Mouse (Mus musculus): ENCODE results near the gene Pnliprp1. TPM values are rescaled to one million over a fixed set of nuclear protein-coding genes. Genes with fewer than 3 reads are reported as not detected.

The Pnliprp1 gene
- total and polyA plus RNA-seq, 3 experiments = 0.68 TPM; not detected in 2

GRCm38 (mm10) chr19:58717925-58718324 lies 10.8 kb upstream of the Pnliprp1 start:
- no peaks in the 10 kb centered on the region for H3K4me1 ChIP-seq (ENCODE audit: control insufficient read depth, insufficient read depth, low read length)
- 75% methylated on average over 4 of the region's 4 CpGs for WGBS
- no peaks in the 10 kb centered on the region for H3K36me3 ChIP-seq (ENCODE audit: control insufficient read depth, insufficient read depth, low read length)
- H3K79me2 ChIP-seq (replicated peaks; ENCODE audit: control insufficient read depth, insufficient read depth, low read length) = no peaks in the 10 kb centered on the region
- H3K27me3 ChIP-seq (ENCODE audit: control insufficient read depth, insufficient read depth, low read length) = no peaks in the 10 kb centered on the region
- no peak overlapping the region for H3K9ac ChIP-seq (ENCODE audit: low read depth, low read length)
- no peak overlapping the region for H3K4me3 ChIP-seq
- intact Hi-C loops (cut with DNase I) = no loop called here
- H3K27ac ChIP-seq = no peak overlapping the region
- no peak for TF ChIP-seq POLR2A (IDR thresholded peaks at IDR 0.05; ENCODE audit: insufficient read depth, low read depth, low read length)
- DNase-seq = no peak

- Histone ChIP-seq H3K27me3 (ENCODE audit: control insufficient read depth, insufficient read depth, low read length) (no peaks in the 10 kb centered on the region), H3K4me3 (no peak overlapping the region), H3K27ac (no peak overlapping the region), H3K9ac (ENCODE audit: low read depth, low read length) (no peak overlapping the region), H3K79me2 (replicated peaks; ENCODE audit: control insufficient read depth, insufficient read depth, low read length) (no peaks in the 10 kb centered on the region), H3K4me1 (ENCODE audit: control insufficient read depth, insufficient read depth, low read length) (no peaks in the 10 kb centered on the region), H3K36me3 (ENCODE audit: control insufficient read depth, insufficient read depth, low read length) (no peaks in the 10 kb centered on the region)
- intact Hi-C loops (cut with DNase I) = no loop called here
- no peak for TF ChIP-seq POLR2A (IDR thresholded peaks at IDR 0.05; ENCODE audit: insufficient read depth, low read depth, low read length)
- TF ChIP-seq EP300 (IDR thresholded peaks at IDR 0.05; ENCODE audit: insufficient read depth, low read depth, low read length) = no peak
- TF ChIP-seq CTCF (IDR thresholded peaks at IDR 0.05) = no peak
- no peak for DNase-seq
Observed at GRCm38 (mm10) chr19:58720439-58720838, 8.2 kb upstream of the Pnliprp1 start.

- Histone ChIP-seq H3K79me2 (replicated peaks; ENCODE audit: control insufficient read depth, insufficient read depth, low read length) (no peaks in the 10 kb centered on the region), H3K4me3 (no peak overlapping the region), H3K9ac (ENCODE audit: low read depth, low read length) (no peak overlapping the region), H3K4me1 (ENCODE audit: control insufficient read depth, insufficient read depth, low read length) (peaks cover 1% of the 10 kb centered on the region; the same call in 1 of the 2 replicates), H3K27me3 (ENCODE audit: control insufficient read depth, insufficient read depth, low read length) (no peaks in the 10 kb centered on the region), H3K36me3 (ENCODE audit: control insufficient read depth, insufficient read depth, low read length) (no peaks in the 10 kb centered on the region), H3K27ac (no peak overlapping the region)
- DNase-seq = no peak
- intact Hi-C loops (cut with DNase I) = no loop called here
- TF ChIP-seq CTCF (IDR thresholded peaks at IDR 0.05) = no peak
- no peak for TF ChIP-seq POLR2A (IDR thresholded peaks at IDR 0.05; ENCODE audit: insufficient read depth, low read depth, low read length)
- TF ChIP-seq EP300 (IDR thresholded peaks at IDR 0.05; ENCODE audit: insufficient read depth, low read depth, low read length) = no peak
- WGBS = 66% methylated on average over 5 of the region's 5 CpGs
Observed at GRCm38 (mm10) chr19:58726551-58726950, 2.1 kb upstream of the Pnliprp1 start.

- WGBS = 71% methylated on average over 5 of the region's 5 CpGs
- H3K27me3 ChIP-seq (ENCODE audit: control insufficient read depth, insufficient read depth, low read length) = no peaks in the 10 kb centered on the region
- TF ChIP-seq EP300 (IDR thresholded peaks at IDR 0.05; ENCODE audit: insufficient read depth, low read depth, low read length) = no peak
- no peak for TF ChIP-seq CTCF (IDR thresholded peaks at IDR 0.05)
- no peak for TF ChIP-seq POLR2A (IDR thresholded peaks at IDR 0.05; ENCODE audit: insufficient read depth, low read depth, low read length)
- DNase-seq = no peak
- H3K4me3 ChIP-seq = no peak overlapping the region
- no peaks in the 10 kb centered on the region for H3K36me3 ChIP-seq (ENCODE audit: control insufficient read depth, insufficient read depth, low read length)
- H3K79me2 ChIP-seq (replicated peaks; ENCODE audit: control insufficient read depth, insufficient read depth, low read length) = no peaks in the 10 kb centered on the region
- H3K27ac ChIP-seq = no peak overlapping the region
- intact Hi-C loops (cut with DNase I) = no loop called here
- H3K4me1 ChIP-seq (ENCODE audit: control insufficient read depth, insufficient read depth, low read length) = peaks cover 1% of the 10 kb centered on the region; the same call in 1 of the 2 replicates
- H3K9ac ChIP-seq (ENCODE audit: low read depth, low read length) = no peak overlapping the region
Observed at GRCm38 (mm10) chr19:58727756-58728155, 931 bp upstream of the Pnliprp1 start.

DNA sequence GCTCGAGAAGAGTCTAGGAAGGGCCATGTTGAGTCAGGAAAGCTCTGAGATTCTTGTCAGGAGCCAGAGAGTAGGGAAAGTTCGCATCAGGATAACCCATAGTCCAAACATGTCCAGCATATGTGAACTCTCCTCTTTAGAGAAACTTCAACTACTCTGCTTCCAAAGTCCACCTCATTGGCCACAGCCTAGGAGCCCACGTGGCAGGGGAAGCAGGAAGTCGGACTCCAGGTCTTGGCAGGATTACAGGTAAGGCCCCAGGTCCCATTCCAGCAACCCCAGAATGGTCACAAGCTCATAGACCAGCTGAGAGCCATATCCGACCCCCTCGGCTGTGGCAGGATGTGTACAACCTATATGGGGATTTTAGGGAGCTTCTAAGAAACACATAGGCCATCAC lies 4.5 kb downstream of the Pnliprp1 start:
- intact Hi-C loops (cut with DNase I) = no loop called here
- no peak for TF ChIP-seq CTCF (IDR thresholded peaks at IDR 0.05)
- no peak for TF ChIP-seq POLR2A (IDR thresholded peaks at IDR 0.05; ENCODE audit: insufficient read depth, low read depth, low read length)
- TF ChIP-seq EP300 (IDR thresholded peaks at IDR 0.05; ENCODE audit: insufficient read depth, low read depth, low read length) = no peak
- Histone ChIP-seq H3K27me3 (ENCODE audit: control insufficient read depth, insufficient read depth, low read length) (no peaks in the 10 kb centered on the region), H3K27ac (no peak overlapping the region), H3K36me3 (ENCODE audit: control insufficient read depth, insufficient read depth, low read length) (no peaks in the 10 kb centered on the region), H3K4me3 (no peak overlapping the region), H3K9ac (ENCODE audit: low read depth, low read length) (no peak overlapping the region), H3K79me2 (replicated peaks; ENCODE audit: control insufficient read depth, insufficient read depth, low read length) (no peaks in the 10 kb centered on the region), H3K4me1 (ENCODE audit: control insufficient read depth, insufficient read depth, low read length) (0 out of 2 replicates have a peak, but pooled peaks cover 1% of the 10 kb centered on the region)
- no peak for DNase-seq
- WGBS = 74% methylated on average over 6 of the region's 6 CpGs

- no peak for DNase-seq
- Histone ChIP-seq H3K9ac (ENCODE audit: low read depth, low read length) (no peak overlapping the region), H3K4me1 (ENCODE audit: control insufficient read depth, insufficient read depth, low read length) (no peaks in the 10 kb centered on the region), H3K79me2 (replicated peaks; ENCODE audit: control insufficient read depth, insufficient read depth, low read length) (no peaks in the 10 kb centered on the region), H3K36me3 (ENCODE audit: control insufficient read depth, insufficient read depth, low read length) (no peaks in the 10 kb centered on the region), H3K4me3 (no peak overlapping the region), H3K27me3 (ENCODE audit: control insufficient read depth, insufficient read depth, low read length) (no peaks in the 10 kb centered on the region), H3K27ac (no peak overlapping the region)
- intact Hi-C loops (cut with DNase I) = no loop called here
- TF ChIP-seq EP300 (IDR thresholded peaks at IDR 0.05; ENCODE audit: insufficient read depth, low read depth, low read length) (no peak), POLR2A (IDR thresholded peaks at IDR 0.05; ENCODE audit: insufficient read depth, low read depth, low read length) (no peak), CTCF (IDR thresholded peaks at IDR 0.05) (no peak)
- WGBS = 86% methylated on average over 4 of the region's 4 CpGs
Observed at GRCm38 (mm10) chr19:58738111-58738510, 9.4 kb downstream of the Pnliprp1 start.
